Mouse (Mus musculus) ES-Bruce4 (cell line): ENCODE measurements around the gene Slco1a6. TPM values are rescaled to one million over a fixed set of nuclear protein-coding genes. Genes with fewer than 3 reads are reported as not detected.
"Not testable (repeated sequence)": the region's sequence is repeated elsewhere in the genome, so short reads cannot be mapped to it uniquely, and the experiment has no call there.

Experiments used
- H3K27ac ChIP-seq: 2 replicates; pipeline ENCODE4 v1.5.1; 2012; ENCODE audit warnings: low read length, inconsistent platforms; ENCODE audit not compliant: insufficient read depth
- H3K27me3 ChIP-seq: 2 replicates; pipeline ENCODE4 v1.6.1; 2012; ENCODE audit warnings: mild to moderate bottlenecking, low read length, inconsistent platforms; ENCODE audit not compliant: control insufficient read depth, poor library complexity, insufficient read depth, severe bottlenecking
- H3K36me3 ChIP-seq: 2 replicates; pipeline ENCODE4 v1.6.1; 2012; ENCODE audit warnings: inconsistent platforms, mild to moderate bottlenecking, low read length, moderate library complexity; ENCODE audit not compliant: control insufficient read depth, poor library complexity, insufficient read depth, severe bottlenecking
- H3K4me1 ChIP-seq: one replicate; pipeline ENCODE4 v1.8.1; 2011; ENCODE audit warnings: low read length; ENCODE audit not compliant: control insufficient read depth, insufficient read depth
- H3K4me3 ChIP-seq: 2 replicates; pipeline ENCODE4 v1.5.1; 2011; ENCODE audit warnings: low read depth, mild to moderate bottlenecking, low read length
- H3K9ac ChIP-seq: 2 replicates; pipeline ENCODE4 v1.6.1; 2012; ENCODE audit warnings: low read depth, mild to moderate bottlenecking, inconsistent platforms; ENCODE audit not compliant: poor library complexity, severe bottlenecking
- H3K9me3 ChIP-seq: replicated peaks from 2 replicates; pipeline ENCODE4 v1.6.1; 2012; ENCODE audit warnings: mild to moderate bottlenecking, low read length, inconsistent platforms; ENCODE audit not compliant: control insufficient read depth, poor library complexity, insufficient read depth, severe bottlenecking
- CTCF ChIP-seq: IDR thresholded peaks from one replicate; pipeline ENCODE4 v1.8.1; 2011; ENCODE audit warnings: low read depth, low read length
- EP300 ChIP-seq: IDR thresholded peaks from 2 replicates; pipeline ENCODE4 v1.6.1; 2011; ENCODE audit warnings: low read depth, low read length; ENCODE audit not compliant: insufficient read depth
- POLR2A ChIP-seq: IDR thresholded peaks from one replicate; pipeline ENCODE4 v1.8.1; 2011; ENCODE audit warnings: low read length; ENCODE audit not compliant: insufficient read depth
- polyA plus RNA-seq: library from polyadenylated mRNA; stranded (reverse); fragments of >200 nt; gene quantifications from 2 replicates; pipeline ENCODE4 v1.2.4, GENCODE M21; 2011; ENCODE audit warnings: low read depth; ENCODE audit not compliant: missing spikeins, insufficient read depth, insufficient read length

The Slco1a6 gene
- polyA plus RNA-seq, result not detected in 2 replicates

- H3K9ac ChIP-seq, result no peak within 1 kb of the TSS
- no peak within 1 kb of the TSS for H3K4me3 ChIP-seq
- TF ChIP-seq POLR2A, result no peak
- no peak for TF ChIP-seq EP300
- no peak for TF ChIP-seq CTCF
- H3K36me3 ChIP-seq, result no peaks in the 10 kb centered on the region
- no peaks in the 10 kb centered on the region for H3K4me1 ChIP-seq
- no peaks in the 10 kb centered on the region for H3K27me3 ChIP-seq
- no peak within 1 kb of the TSS for H3K27ac ChIP-seq
- no peaks in the 10 kb centered on the region for H3K9me3 ChIP-seq
Measured at GRCm38 (mm10) chr6:142208421-142208820, at the start of gene Slco1a6. Gene Slco1a6, minus strand, starts transcription at chr6:142208521.

- not testable (repeated sequence) for H3K4me3 ChIP-seq, H3K36me3 ChIP-seq, H3K27ac ChIP-seq, H3K9ac ChIP-seq, H3K9me3 ChIP-seq, H3K27me3 ChIP-seq, H3K4me1 ChIP-seq
Measured at GRCm38 (mm10) chr6:142250738-142251307, 42.5 kb upstream of the Slco1a6 start.

- TF ChIP-seq POLR2A (no peak), EP300 (no peak), CTCF (no peak)
- Histone ChIP-seq H3K9ac (no peak overlapping the region), H3K27ac (no peak overlapping the region), H3K27me3 (no peaks in the 10 kb centered on the region), H3K4me1 (no peaks in the 10 kb centered on the region), H3K36me3 (no peaks in the 10 kb centered on the region), H3K4me3 (no peak overlapping the region), H3K9me3 (no peaks in the 10 kb centered on the region)
Measured at GRCm38 (mm10) chr6:142245065-142245464, 36.7 kb upstream of the Slco1a6 start.

- H3K9ac ChIP-seq, result no peak overlapping the region
- H3K4me1 ChIP-seq, result no peaks in the 10 kb centered on the region
- no peak for TF ChIP-seq EP300
- H3K27ac ChIP-seq, result no peak overlapping the region
- H3K9me3 ChIP-seq, result no peaks in the 10 kb centered on the region
- H3K36me3 ChIP-seq, result no peaks in the 10 kb centered on the region
- no peaks in the 10 kb centered on the region for H3K27me3 ChIP-seq
- H3K4me3 ChIP-seq, result no peak overlapping the region
Measured at GRCm38 (mm10) chr6:142239468-142239867, 31.1 kb upstream of the Slco1a6 start.

GRCm38 (mm10) chr6:142220138-142220537, 11.8 kb upstream of the Slco1a6 start:
- Histone ChIP-seq H3K4me3 (no peak overlapping the region), H3K27me3 (no peaks in the 10 kb centered on the region), H3K9ac (no peak overlapping the region), H3K36me3 (no peaks in the 10 kb centered on the region), H3K27ac (no peak overlapping the region), H3K9me3 (no peaks in the 10 kb centered on the region), H3K4me1 (no peaks in the 10 kb centered on the region)
- TF ChIP-seq EP300, result no peak
- TF ChIP-seq POLR2A, result no peak
- TF ChIP-seq CTCF, result no peak

GRCm38 (mm10) chr6:142211821-142212220, 3.5 kb upstream of the Slco1a6 start:
- no peak overlapping the region for H3K9ac ChIP-seq
- no peak for TF ChIP-seq EP300
- no peak for TF ChIP-seq CTCF
- TF ChIP-seq POLR2A, result no peak
- H3K27me3 ChIP-seq, result no peaks in the 10 kb centered on the region
- H3K4me1 ChIP-seq, result no peaks in the 10 kb centered on the region
- H3K9me3 ChIP-seq, result no peaks in the 10 kb centered on the region
- no peak overlapping the region for H3K4me3 ChIP-seq
- H3K36me3 ChIP-seq, result no peaks in the 10 kb centered on the region
- H3K27ac ChIP-seq, result no peak overlapping the region

- Histone ChIP-seq H3K4me1 (no peaks in the 10 kb centered on the region), H3K36me3 (no peaks in the 10 kb centered on the region), H3K9me3 (no peaks in the 10 kb centered on the region), H3K4me3 (no peak overlapping the region), H3K9ac (no peak overlapping the region), H3K27ac (no peak overlapping the region), H3K27me3 (no peaks in the 10 kb centered on the region)
- TF ChIP-seq POLR2A (no peak), EP300 (no peak), CTCF (no peak)
Measured at GRCm38 (mm10) chr6:142209749-142210148, 1.4 kb upstream of the Slco1a6 start.
